8 mouse cellular contexts compared by ENCODE assay signal in genomic region chr12:85346374-85346773, GRCm38 (mm10). TPM values are rescaled to one million over a fixed set of nuclear protein-coding genes. Genes with fewer than 3 reads are reported as not detected.
DNase-seq lines count a peak whose midpoint lies in the region; ATAC-seq lines count a peak whose summit lies in the region.

No protein-coding gene starts in this region.

- peaks cover 16% of the 10 kb centered on the region; the same call in 1 of the 2 replicates for H3K4me1 ChIP-seq in heart, embryonic 10.5 days
- H3K4me1 ChIP-seq in midbrain, embryonic 15.5 days: peaks cover 3% of the 10 kb centered on the region; the same call in 1 of the 2 replicates

- no peak overlapping the region for H3K4me3 ChIP-seq in heart, embryonic 10.5 days
- no peak overlapping the region for H3K4me3 ChIP-seq in midbrain, embryonic 15.5 days

- H3K9ac ChIP-seq in midbrain, embryonic 15.5 days: no peak overlapping the region

- intact Hi-C loops in heart, postnatal 10 days (cut with DNase I): loop anchor here (1.0 to 10.0 kb wide), 3 partner anchors 141 to 478 kb away; partner anchors contain the start of genes Erg28 and Ttll5

- no peaks in the 10 kb centered on the region for H3K9me3 ChIP-seq in heart, embryonic 10.5 days
- H3K9me3 ChIP-seq in midbrain, embryonic 15.5 days: no peaks in the 10 kb centered on the region

- H3K27ac ChIP-seq in heart, embryonic 10.5 days: no peak overlapping the region
- no peak overlapping the region for H3K27ac ChIP-seq in midbrain, embryonic 15.5 days

- DNase-seq in heart, adult 11 months: peak; percentile 91
- no peak for DNase-seq in heart, embryonic 10.5 days (ENCODE audit: low spot score)
- peak; percentile 56 for DNase-seq in c-Kit-positive CD71-positive TER-119-negative erythroid progenitor cells, embryonic 14.5 days (ENCODE audit: low read depth)
- peak; percentile 78 to 85 for DNase-seq in heart, postnatal 10 days
- DNase-seq in layer of hippocampus, adult 9-11 months: peak; percentile 62
- no peak for DNase-seq in urinary bladder, adult 18-20 months (ENCODE audit: low spot score in 2 of 2)

- 60% methylated on average over 3 of the region's 3 CpGs for WGBS in heart, embryonic 10.5 days
- 60% methylated on average over 3 of the region's 3 CpGs for WGBS in midbrain, embryonic 15.5 days

- no peaks in the 10 kb centered on the region for H3K27me3 ChIP-seq in heart, embryonic 10.5 days (ENCODE audit: insufficient read depth, poor library complexity, severe bottlenecking)
- no peaks in the 10 kb centered on the region for H3K27me3 ChIP-seq in midbrain, embryonic 15.5 days (replicated peaks)

- ATAC-seq in CD4-positive, CD25-positive, alpha-beta regulatory T cell, adult 4 months: peak; percentile 92
- peak; percentile 63; the same call in 1 of the 2 replicates for ATAC-seq in midbrain, embryonic 15.5 days (replicated peaks)

- H3K4me2 ChIP-seq in midbrain, embryonic 15.5 days: no peak overlapping the region

- peaks cover 47% of the 10 kb centered on the region for H3K36me3 ChIP-seq in heart, embryonic 10.5 days
- H3K36me3 ChIP-seq in midbrain, embryonic 15.5 days (replicated peaks): peaks cover 12% of the 10 kb centered on the region

RNA-seq across cellular contexts. Expression of gene Nek9, which starts 7.2 kb away (rescaled TPM):
- 24.3 and 24.6 TPM in 2 replicates for polyA plus RNA-seq in heart, embryonic 10.5 days (2016; fragmentation: Nextera tagmentation; extraction: Ambion mirVana)
- 10 to 100 TPM; 11.2 to 13.9 TPM for polyA plus RNA-seq in CD4-positive, CD25-positive, alpha-beta regulatory T cell, adult 4 months (2017; shearing (Covaris generic))
- 10 to 100 TPM; 74.2 to 79.1 TPM for total RNA-seq in heart, postnatal 10 days (2021)
- 11.1 and 11.7 TPM in 2 replicates for polyA plus RNA-seq in midbrain, embryonic 15.5 days (2015; fragmentation: Nextera tagmentation; extraction: Ambion mirVana)

RNA-seq across cellular contexts. Expression of gene Tmed10, which starts 28.3 kb away (rescaled TPM):
- 308 and 314 TPM in 2 replicates for polyA plus RNA-seq in heart, embryonic 10.5 days (2016; fragmentation: Nextera tagmentation; extraction: Ambion mirVana)
- polyA plus RNA-seq in CD4-positive, CD25-positive, alpha-beta regulatory T cell, adult 4 months (2017; shearing (Covaris generic)): 100 to 1,000 TPM; 211 to 243 TPM
- total RNA-seq in heart, postnatal 10 days (2021): 100 to 1,000 TPM; 184 to 190 TPM
- 172 and 173 TPM in 2 replicates for polyA plus RNA-seq in midbrain, embryonic 15.5 days (2015; fragmentation: Nextera tagmentation; extraction: Ambion mirVana)

RNA-seq across cellular contexts. Expression of gene Zc2hc1c, which starts 58.0 kb away (rescaled TPM):
- polyA plus RNA-seq in heart, embryonic 10.5 days (2016; fragmentation: Nextera tagmentation; extraction: Ambion mirVana): 0.82 and 0.85 TPM in 2 replicates
- under 1 TPM; 0.39 to 0.65 TPM for polyA plus RNA-seq in CD4-positive, CD25-positive, alpha-beta regulatory T cell, adult 4 months (2017; shearing (Covaris generic))
- total RNA-seq in heart, postnatal 10 days (2021): 1 to 10 TPM; 1.6 to 1.7 TPM
- 1.9 and 2.0 TPM in 2 replicates for polyA plus RNA-seq in midbrain, embryonic 15.5 days (2015; fragmentation: Nextera tagmentation; extraction: Ambion mirVana)

RNA-seq across cellular contexts. Expression of gene Acyp1, which starts 58.1 kb away (rescaled TPM):
- polyA plus RNA-seq in heart, embryonic 10.5 days (2016; fragmentation: Nextera tagmentation; extraction: Ambion mirVana): 65.3 and 75.4 TPM in 2 replicates
- 10 to 100 TPM; 55.7 to 59.0 TPM for polyA plus RNA-seq in CD4-positive, CD25-positive, alpha-beta regulatory T cell, adult 4 months (2017; shearing (Covaris generic))
- total RNA-seq in heart, postnatal 10 days (2021): 10 to 100 TPM; 21.3 to 22.9 TPM
- polyA plus RNA-seq in midbrain, embryonic 15.5 days (2015; fragmentation: Nextera tagmentation; extraction: Ambion mirVana): 47.4 and 49.2 TPM in 2 replicates

Comparison
In these comparisons a context has a peak if more than half of its experiments do, and no peak if none do; other contexts are left out.
1. DNase-seq: peak in heart, adult 11 months (single experiment), c-Kit-positive CD71-positive TER-119-negative erythroid progenitor cells, embryonic 14.5 days (single experiment), heart, postnatal 10 days (2 of 2) and layer of hippocampus, adult 9-11 months (single experiment); none in heart, embryonic 10.5 days (single experiment) and urinary bladder, adult 18-20 months (0 of 2).